Mouse (Mus musculus): Measurements from ENCODE around the gene Mthfd1.

- no peak for TF ChIP-seq CTCF (IDR thresholded peaks at IDR 0.05; ENCODE audit: control insufficient read depth, insufficient read depth, insufficient replicate concordance, low read depth, low read length)
- TF ChIP-seq POLR2A (IDR thresholded peaks at IDR 0.05; ENCODE audit: control insufficient read depth, low read depth, low read length) = no peak
Observed at GRCm38 (mm10) chr12:76262918-76263317, 7.8 kb downstream of the Mthfd1 start.

Measured in testis, adult 2 months (tissue).